Mouse (Mus musculus) left cerebral cortex, adult 11 months (tissue): ENCODE measurements at regions not wholly inside any gene's neighbourhood (a gene's known extent, or its start where the extent isn't known, plus 50 kb on each side); places are given as distances from the start of the nearest gene placed in this dataset.

ENCODE experiments used
- DNase-seq: peaks from one replicate; pipeline ENCODE4 v3.0.0; 2022; ENCODE audit warnings: low spot score

DNA sequence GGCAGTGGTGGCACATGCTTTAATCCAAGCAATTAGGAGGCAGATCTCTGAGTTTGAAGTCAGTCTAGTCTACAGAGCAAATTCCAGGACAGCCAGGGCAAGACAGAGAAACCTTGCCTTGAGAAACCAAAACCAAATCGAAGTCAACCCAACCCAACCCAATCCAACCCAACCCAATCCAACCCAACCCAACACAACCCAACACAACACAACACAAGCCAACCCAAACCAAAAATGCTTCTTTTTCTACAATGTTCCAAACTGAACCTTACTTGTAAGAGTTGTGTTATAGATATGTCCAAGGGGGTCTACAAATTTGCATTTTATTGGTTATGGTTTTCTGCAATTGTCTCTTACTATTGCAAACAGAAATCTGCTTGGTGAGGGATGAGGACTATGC is 52.8 kb upstream of the Chodl start:
- DNase-seq = no peak

DNA sequence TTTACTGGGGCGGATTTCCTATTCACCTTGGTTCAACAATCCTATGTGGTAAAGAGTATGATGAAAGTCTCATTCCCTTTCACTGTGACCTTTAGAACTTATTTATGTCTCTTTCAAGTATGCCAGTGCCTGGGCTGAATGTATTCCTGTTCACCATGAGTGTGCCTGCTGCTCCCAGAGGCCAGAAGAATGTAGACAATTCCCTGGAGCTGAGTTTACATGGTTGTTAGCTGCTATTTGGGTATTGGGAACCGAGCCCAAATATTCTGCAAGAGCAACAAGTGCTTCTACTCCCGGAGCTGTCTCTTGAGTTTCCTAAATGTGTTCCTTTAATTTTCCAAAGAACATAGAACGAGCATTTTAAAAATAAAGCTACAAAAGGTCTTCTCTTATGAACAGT is 71.7 kb upstream of the Chodl start:
- no peak for DNase-seq

DNA sequence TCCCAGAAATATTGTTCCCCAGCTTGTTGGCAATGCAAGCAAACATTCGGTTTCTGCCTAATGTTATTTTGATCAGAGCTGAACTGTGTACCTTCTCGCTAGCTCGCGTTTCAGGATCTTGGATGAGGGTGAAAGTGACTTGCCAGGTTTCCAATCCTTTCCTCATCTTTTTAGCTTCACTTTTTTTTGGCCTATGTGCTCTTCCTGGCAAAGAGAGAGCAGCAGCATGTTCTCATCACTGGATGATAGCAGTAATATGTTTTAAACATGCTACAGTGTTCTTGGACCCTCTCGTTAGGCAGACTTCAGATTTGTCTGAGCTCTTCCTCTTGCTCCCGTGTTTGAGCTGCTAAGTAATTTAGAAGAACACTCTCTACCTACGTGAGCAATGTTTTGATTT is 99.8 kb upstream of the Chodl start:
- DNase-seq = no peak

DNA sequence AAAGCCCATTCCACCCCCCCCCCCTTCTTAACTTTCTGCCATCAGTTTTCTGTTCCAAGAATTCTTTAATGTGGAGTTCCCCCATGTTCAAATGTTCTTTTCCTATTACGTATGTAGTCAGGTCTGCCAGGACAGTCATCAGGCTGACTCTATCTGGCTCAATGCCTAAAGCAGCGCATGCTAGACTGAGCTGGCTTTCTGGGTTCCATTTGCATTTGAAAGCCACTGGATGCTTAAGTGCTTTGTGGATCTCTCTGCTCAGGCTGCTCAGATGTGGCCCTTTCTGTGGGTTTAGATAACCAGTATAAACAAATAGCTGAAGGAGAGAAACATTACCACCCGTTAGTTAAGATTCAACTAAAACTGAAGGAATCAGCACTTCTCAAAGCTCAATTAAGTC is 103.0 kb upstream of the Chodl start:
- no peak for DNase-seq

DNA sequence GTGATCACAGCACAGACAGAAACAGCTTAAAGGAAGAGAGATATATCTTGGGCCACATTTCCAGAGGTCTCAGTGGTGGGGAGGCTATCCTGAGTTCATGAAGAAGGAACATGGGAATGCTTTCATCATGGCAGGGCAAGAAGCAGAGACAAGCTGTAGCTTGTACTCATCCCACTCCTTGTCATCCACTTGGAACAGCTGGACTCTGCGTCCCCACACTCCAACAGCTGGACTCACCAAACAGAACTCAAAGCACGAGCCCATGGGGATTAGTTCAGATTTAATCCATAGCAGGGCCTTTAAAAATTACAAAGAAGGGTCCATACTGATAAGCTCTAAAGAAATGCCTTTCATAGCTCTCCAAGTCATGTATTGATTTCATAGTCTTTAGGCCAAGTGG is 140.7 kb upstream of the Chodl start:
- no peak for DNase-seq

DNA sequence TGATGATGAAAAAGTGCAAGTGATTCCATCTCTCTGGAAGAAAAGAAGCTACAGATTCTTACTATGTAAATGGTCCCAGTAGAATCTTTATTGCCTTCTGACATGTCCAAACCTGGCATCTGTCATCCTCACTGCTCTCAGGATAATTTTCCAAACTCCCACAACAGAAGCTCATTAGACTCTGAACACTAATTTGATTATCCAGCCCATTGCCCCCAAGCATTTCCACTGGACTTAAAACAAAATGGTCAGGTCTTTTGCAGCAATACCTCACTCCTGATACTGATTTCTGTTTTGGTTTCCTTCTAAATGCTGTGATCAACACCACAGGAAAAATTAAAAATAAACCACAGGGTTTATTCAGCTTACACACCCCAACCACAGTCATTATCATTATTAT is 171.5 kb upstream of the Chodl start:
- no peak for DNase-seq

DNA sequence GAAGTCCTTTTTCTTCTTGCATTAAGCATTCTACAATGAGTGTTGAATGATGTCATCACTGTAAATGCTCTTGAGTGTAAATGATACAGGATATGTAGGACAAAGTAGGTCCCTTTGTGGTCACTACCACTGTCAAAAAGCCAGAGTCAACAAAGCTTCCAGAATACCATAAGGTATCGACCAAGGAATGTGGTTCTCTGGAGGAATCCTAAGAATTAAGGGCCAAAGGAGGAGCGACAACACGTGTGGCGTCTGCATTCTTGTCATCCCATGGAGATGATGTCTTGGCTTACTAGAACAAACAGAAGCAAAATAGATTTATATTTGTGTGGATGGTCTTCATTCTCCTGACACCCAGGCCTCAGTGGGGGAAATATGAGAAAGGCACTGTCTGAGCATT is 161.4 kb upstream of the D16Ertd472e start:
- no peak for DNase-seq

DNA sequence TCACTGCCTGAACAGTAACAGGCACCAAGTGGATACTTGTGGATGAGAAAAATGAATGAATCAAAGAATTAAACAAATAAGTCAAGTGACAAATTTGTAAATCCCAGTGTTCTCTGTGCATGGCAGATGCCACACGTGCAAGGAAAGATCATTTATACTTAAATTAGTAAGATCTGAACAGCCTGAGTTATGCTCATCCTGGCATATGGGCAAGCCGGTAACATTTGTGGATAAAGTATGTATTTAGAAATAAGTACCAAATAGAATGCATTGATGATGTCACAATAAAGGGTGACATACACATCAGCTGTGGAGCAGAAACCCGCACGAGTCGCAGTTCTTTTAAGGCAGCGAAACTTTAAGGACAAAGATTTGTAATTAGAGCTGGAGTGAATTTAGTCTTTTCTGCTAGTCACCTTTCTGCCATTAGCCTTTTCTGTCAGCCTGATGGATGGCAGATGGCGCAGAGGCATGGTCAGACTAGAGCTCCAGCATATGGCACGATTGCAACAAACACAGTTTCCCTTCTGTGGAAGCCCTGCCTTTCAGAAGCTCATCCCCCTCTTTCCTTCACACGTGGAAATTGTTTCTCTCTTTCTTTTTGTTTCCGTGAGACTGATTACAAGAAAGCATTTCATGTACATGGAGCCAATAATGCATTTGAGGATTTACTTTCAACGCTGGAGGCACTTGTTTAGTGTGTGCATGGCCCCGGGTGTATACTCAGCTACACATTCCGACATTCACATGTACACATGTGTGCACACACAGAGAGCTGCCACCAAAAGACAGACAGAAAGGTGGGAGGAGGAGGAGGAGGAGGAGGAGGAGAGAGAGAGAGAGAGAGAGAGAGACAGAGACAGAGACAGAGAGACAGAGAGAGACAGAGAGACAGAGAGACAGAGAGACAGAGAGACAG is 154.3 kb upstream of the D16Ertd472e start:
- no peak for DNase-seq

DNA sequence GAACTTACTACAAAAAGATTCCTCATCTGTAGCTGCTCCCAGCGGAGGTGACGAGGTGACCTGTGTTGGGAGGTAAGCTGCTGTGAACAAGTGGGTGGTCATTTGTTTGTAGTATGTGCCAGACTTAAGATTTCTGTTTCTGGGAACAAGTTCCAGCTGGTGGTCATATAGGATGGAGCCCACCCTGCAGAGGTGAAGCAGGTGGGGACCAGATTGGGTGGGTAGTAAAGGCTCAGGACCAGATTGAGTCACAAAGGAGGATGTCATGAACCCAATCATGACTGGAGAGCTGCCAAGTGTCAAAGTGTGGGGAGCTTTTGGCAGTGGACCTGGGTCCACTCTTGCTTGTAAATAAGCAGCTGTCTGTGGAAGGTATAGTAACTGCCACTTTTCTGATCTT is 149.0 kb upstream of the D16Ertd472e start:
- no peak for DNase-seq

DNA sequence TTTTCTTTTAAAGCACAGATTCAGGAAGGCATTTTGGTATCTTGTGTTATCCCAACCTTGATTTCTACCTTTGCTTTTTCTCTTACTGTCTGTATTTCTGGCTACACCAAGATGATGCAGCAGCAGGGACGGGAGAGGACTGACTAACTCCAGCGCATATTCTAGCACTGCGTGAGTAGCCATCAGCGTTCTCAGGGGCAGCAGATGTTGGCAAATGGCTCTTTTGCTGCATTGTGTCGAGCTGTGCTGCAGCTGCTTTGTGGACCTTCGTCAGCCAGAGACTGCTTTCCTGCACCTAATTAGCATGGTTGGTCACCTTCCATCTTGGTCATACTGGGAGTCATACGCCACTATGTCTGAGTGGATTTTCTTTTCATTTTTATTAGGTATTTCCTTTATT is 133.4 kb upstream of the D16Ertd472e start:
- DNase-seq = no peak

DNA sequence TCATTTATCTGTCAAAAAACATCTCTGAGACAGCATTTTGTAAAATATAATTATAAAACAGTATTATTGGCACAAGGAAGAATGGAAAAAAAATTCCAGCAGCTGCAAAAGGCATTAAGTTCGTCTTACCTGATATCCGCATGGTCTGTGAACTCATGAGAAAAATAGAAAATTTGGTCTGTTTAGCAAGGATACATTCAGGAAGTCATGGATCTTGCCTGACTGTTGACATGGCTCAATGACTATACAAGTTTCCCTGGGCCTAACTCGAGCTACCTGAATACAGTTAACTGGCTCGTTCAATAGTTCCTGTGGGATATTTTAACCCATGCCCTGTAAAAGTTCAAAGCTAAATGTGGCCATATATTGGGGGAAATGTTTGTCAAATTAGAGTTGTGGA is 131.1 kb upstream of the D16Ertd472e start:
- DNase-seq = no peak

DNA sequence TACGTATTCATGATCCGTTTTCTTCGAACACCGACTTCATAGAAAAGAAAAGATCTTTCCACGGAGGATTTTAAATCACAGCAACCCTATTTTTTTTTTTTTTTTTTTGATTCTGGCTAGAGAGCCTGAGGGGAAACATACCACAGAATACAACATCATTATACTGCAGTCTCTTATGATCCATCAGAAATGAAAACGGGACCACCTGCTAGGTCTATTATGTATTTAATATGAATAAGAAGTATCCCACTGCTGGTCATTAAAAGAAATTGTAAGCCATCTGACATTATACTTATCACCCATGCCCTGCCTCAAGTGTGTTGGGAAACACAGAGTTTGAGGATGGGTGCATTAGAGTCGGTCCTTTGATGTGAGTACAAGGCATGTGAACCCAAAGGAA is 130.7 kb upstream of the D16Ertd472e start:
- DNase-seq = no peak

DNA sequence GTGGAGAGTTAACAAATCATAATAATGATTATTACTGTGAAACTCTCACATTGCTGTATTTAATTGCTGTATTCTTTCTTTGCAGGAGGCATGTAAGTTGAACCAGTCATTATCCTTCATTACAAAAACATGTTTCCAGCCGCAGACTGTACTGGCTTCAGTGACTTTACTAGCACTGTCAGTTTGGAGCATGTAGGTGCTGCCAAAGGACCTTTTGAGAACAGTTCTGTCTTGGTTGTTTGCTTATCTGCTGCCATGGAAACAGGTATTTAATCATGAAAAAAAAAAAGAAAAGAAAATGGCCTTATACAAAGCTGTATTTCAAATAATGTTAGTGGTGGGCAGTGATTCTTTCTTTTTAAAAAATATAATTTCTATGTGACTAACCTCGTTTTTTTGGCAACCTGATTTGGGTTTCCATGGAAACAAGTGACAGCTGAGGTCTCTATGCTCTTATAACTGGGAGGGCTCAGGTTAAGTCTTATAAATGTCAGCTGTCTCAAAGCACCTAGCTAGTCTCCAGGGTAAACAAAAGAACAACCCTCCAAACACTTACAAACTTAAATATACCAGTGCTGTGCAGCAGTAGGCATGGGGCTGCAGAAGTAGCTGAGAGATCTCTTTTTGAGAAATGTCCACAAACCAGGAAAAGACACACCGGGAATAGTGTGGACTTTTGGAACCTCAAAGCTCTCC is 121.2 kb upstream of the D16Ertd472e start:
- DNase-seq = no peak

DNA sequence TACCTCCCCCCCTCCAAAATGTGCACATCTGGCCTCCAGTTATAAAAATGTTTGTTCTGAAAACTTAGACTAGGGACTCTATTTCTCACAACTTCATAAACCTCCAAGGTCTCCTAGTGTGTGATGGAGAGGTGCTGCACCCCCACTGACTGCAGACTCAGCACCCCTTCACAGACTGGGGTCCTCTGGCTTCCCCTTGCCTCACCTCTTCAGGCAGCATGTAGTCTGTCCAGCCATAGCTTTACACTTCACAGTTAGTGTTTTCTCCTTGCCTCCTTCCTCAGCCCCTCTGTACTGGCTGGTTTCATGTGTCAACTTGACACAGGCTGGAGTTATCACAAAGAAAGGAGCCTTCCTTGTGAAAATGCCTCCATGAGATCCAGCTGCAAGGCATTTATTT is 111.7 kb upstream of the D16Ertd472e start:
- DNase-seq = no peak

DNA sequence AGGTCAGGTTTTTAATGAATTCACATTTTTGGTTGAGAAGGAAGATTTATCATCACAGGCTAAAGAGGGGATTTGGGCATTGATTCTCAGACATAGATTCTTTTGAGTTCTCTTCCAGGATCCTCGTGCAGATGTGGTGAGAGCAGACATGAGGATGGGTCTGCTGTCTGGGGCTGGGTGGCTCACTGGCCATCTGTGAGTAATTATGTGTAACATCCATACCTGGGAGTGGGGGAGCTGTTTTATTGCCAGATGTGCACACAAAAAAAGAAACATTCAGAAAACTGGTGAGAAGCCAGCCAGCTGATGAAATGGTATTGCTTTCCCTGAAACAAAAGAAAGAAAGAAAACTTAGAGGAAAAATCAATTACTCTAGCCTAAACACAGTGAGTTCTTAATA is 108.7 kb upstream of the D16Ertd472e start:
- DNase-seq = no peak

DNA sequence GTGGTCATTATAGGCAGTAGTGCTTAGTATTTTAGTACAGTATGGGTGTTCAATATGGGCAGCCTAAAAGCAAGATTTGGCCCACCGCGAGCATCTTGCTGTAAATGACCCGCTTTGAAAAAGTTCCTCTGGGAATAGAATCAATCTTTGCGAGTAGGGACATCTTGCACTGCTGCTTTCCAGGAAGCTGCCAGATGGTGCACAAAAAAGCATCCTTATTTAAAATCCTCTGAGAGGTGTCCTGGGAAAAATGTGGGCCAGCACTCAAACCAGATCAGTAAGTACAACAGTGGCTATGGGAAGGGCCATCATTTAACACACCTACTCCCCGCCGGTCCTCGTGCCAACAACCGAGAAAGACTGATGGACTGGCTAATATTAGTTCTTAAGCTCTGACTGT is 107.5 kb upstream of the D16Ertd472e start:
- no peak for DNase-seq

DNA sequence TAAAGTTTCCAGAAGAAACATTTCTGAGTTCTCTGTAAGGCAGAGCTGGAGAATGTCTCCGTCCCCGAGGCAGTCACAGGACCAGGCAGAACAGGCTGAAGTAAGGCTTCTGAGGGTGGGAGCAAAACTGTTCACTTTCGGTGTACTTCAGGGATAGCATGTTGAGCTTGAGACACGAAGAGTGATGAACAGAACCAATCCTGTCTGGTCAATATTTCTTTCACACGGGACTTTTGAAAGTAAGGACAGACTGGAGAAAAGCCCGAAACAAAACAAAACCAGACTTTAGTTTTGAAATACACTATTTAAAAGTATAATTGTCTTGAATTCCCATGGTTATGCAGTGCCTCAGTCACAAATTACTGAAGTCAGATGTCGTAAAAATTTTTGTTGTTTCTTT is 84.6 kb upstream of the D16Ertd472e start:
- DNase-seq = no peak

DNA sequence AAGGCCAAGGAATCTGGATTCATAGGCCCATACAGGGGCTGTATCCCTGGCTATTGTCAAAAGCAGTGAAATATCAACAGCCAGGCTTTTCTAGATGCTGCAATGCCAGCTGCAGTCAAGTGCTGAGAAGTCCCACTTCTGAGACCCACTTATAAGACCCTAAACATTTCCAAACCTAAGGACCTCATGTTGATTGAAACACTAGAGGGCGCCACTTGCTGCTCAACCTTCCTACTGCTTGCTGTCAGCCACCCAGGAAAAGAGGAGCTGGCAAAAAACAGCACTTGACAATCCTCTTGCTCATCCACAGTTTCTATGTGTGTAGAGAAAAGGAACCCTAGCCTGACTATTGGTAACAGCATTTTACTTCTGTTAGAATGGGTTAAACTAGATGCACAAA is 68.2 kb upstream of the D16Ertd472e start:
- DNase-seq = no peak

DNA sequence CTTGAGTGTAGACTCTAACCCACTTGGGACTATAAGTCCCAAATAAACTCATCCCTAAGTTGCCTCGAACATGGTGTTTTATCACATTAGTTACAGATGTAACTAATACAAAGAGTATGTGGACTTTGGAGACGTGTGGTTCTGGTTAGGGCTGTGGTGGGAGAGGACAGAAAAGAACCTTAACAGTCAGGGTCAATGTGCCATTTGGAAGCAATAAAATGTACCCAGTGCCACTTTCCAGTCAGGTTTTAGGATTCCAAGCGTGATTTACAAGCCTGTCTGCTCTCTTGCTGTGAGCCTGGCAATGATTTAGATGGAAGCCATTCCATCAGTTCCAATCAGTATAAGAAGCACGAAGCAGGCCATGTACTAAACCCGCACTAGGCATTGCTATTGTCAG is 65.2 kb upstream of the D16Ertd472e start:
- no peak for DNase-seq

DNA sequence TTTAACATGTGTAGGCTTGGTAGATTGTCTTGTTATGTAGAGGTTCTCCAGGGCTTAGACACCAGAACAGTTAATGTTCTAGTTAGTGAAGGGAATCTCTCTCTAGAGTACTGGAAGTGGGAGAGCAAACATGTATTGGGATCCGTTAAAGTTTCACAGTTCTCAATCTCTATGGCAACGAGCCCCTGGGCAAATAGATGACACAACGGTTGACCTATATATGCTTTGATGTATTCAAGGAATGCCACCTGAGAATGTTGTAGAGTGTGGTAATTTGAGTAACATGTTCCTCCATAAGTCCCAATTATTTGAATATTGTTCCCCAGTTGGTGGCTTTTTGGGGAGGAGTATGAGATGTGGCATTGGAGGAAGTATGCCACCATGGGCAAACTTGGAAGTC is 64.7 kb upstream of the D16Ertd472e start:
- no peak for DNase-seq

DNA sequence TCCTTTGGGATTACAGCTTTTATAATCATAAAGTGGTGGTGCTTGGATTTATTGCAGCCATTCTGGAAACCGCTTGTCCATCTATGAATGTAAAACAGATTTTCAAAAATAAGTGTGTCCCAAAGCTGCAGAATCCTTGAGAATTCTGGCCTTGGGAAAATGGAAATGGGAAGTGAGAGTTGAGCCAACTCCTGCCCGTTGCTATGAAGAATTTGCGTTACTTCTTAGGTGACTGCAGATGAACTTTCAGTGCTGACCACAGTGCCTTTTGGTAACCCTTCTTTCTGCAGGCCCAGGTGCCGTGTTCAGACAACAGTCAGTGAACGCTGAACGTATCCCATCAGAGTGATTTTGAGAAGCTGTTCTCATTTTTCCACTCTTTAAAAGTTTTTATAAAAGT is 60.9 kb upstream of the D16Ertd472e start:
- no peak for DNase-seq

DNA sequence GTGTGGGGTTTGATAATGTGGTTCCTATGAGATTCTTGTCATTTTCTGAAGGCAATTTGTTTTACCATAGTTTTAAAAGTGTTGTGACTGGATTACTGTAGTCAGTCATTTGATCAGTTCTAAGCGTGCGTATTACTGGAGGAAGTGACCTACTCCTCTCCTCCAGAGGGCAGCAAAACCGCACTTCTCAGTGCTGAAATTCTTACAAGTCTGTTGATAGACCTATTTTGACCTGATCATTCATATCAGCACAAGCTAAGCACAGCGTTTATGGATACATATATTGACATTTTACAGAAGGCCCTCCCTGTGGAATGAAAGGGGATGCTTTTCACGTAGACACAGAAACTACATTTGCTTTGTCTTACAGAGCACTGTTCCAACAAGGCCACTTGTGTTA is 60.5 kb upstream of the D16Ertd472e start:
- DNase-seq = no peak

DNA sequence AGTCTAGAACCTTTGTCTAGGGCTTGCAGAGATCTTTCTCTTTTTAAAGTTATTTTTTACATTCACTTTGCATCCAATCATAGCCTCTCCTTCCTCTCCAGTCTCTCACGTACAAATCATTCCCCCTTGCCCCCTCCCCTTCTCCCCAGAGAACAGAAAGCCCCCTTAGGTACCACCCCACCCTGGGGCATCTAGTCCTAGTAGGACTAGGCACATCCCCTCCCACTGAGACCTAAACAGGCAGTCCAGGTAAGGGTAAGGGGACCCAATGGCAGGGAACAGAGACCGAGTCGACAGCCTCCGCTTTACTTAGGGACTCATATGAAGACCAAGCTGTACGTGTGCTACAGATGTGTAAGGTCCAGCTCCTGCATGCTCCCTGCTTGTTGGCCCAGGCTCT is 59.3 kb upstream of the D16Ertd472e start:
- no peak for DNase-seq

DNA sequence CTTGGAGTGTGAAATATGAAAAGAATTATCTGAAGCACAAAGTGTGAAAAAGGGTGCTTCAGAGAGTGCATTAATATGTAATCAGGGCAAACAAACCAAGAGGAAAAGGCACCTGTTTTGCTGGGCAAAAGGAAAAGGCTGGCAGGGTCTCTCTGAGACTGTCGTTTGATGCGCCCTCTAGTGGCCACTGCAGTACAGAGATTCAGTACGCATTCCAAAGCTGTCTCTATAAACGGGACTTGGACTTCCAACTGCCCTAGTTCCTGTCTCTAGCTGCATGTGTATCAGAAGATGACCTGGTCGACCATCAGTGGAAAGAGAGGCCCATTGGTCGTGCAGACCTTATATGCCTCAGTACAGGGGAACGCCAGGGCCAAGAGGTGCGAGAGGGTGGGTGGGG is 58.7 kb upstream of the D16Ertd472e start:
- peak; percentile 13 for DNase-seq
